18 mouse cellular contexts compared by ENCODE assay signal in the genomic region with DNA sequence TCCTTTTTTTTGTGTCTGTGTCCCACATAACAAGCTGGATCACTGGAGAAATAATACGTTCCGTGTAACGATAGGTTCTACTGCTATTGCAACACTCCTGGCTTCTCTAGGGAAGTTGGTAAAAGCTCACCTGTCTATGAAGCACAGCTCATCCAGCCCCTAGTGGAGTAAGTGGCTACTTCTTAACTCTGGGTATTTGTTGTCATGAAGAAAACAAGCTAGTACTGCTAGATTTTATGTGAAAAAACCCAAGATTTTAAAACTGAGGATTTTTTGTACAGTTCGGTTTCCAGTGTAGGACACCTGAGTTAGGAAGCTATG.
"Had no signal": no experiment of that assay in that cellular context is flagged by ENCODE, and none has a peak within 500 bp of the region (broad histone marks: within the 10 kb centered on the region; RNA-seq: fewer than 3 reads in every experiment).

No protein-coding gene starts in this region.

- H3K36me3 ChIP-seq: limb, embryonic 10.5 days; limb, embryonic 13.5 days; liver, embryonic 13.5 days; lung, embryonic 15.5 days; midbrain, embryonic 12.5 days; midbrain, embryonic 15.5 days; neural tube, embryonic 12.5 days; neural tube, embryonic 15.5 days had no signal

- H3K4me3 ChIP-seq: limb, embryonic 10.5 days; limb, embryonic 13.5 days; liver, embryonic 13.5 days; lung, embryonic 15.5 days; midbrain, embryonic 12.5 days; midbrain, embryonic 15.5 days; neural tube, embryonic 12.5 days; neural tube, embryonic 15.5 days had no signal

- H3K4me2 ChIP-seq: limb, embryonic 13.5 days; liver, embryonic 13.5 days; lung, embryonic 15.5 days; midbrain, embryonic 12.5 days; midbrain, embryonic 15.5 days; neural tube, embryonic 12.5 days; neural tube, embryonic 15.5 days had no signal

- H3K9ac ChIP-seq: limb, embryonic 13.5 days; liver, embryonic 13.5 days; lung, embryonic 15.5 days; midbrain, embryonic 12.5 days; midbrain, embryonic 15.5 days; neural tube, embryonic 12.5 days; neural tube, embryonic 15.5 days had no signal

- H3K9me3 ChIP-seq: limb, embryonic 10.5 days; liver, embryonic 13.5 days; lung, embryonic 15.5 days; midbrain, embryonic 12.5 days; midbrain, embryonic 15.5 days; neural tube, embryonic 12.5 days; neural tube, embryonic 15.5 days had no signal

- ATAC-seq: midbrain, embryonic 15.5 days had no signal

- H3K27me3 ChIP-seq: limb, embryonic 13.5 days; liver, embryonic 13.5 days; lung, embryonic 15.5 days; midbrain, embryonic 12.5 days; midbrain, embryonic 15.5 days; neural tube, embryonic 12.5 days; neural tube, embryonic 15.5 days had no signal

- DNase-seq: kidney, adult 18-20 months; kidney, adult 9 months; kidney, postnatal 36 days; liver; liver, embryonic 13.5 days; lung, postnatal 14 days; right cerebral cortex, adult 18-20 months; right cerebral cortex, postnatal 14 days; right cerebral cortex, postnatal 4 days; thymus, postnatal 36 days had no signal

- H3K27ac ChIP-seq: limb, embryonic 10.5 days; limb, embryonic 13.5 days; liver, embryonic 13.5 days; lung, embryonic 15.5 days; macrophage; midbrain, embryonic 12.5 days; midbrain, embryonic 15.5 days; neural tube, embryonic 12.5 days; neural tube, embryonic 15.5 days had no signal

- H3K4me1 ChIP-seq: limb, embryonic 10.5 days; limb, embryonic 13.5 days; liver, embryonic 13.5 days; midbrain, embryonic 12.5 days; midbrain, embryonic 15.5 days; neural tube, embryonic 12.5 days; neural tube, embryonic 15.5 days had no signal
